Mouse (Mus musculus): Measurements from ENCODE around the gene Adarb1. TPM values are rescaled to one million over a fixed set of nuclear protein-coding genes. Genes with fewer than 3 reads are reported as not detected.
"Not testable (repeated sequence)": the region's sequence is repeated elsewhere in the genome, so short reads cannot be mapped to it uniquely, and the experiment has no call there.

Adarb1 gene
- total RNA-seq, 2 experiments from 2014 or later = 0.28 to 3.9 TPM

- no peak for ATAC-seq (replicated peaks; ENCODE audit: low FRiP score, low TSS enrichment, poor library complexity, severe bottlenecking)
Measured at GRCm38 (mm10) chr10:77288639-77289195, 129.4 kb downstream of the Adarb1 start.

GRCm38 (mm10) chr10:77287626-77288025 is 130.4 kb downstream of the Adarb1 start:
- no peak for ATAC-seq (replicated peaks; ENCODE audit: low FRiP score, low TSS enrichment, poor library complexity, severe bottlenecking)

- no peak for ATAC-seq (replicated peaks; ENCODE audit: low FRiP score, low TSS enrichment, poor library complexity, severe bottlenecking)
Measured at GRCm38 (mm10) chr10:77284832-77285231, 133.2 kb downstream of the Adarb1 start.

- ATAC-seq (replicated peaks; ENCODE audit: low FRiP score, low TSS enrichment, poor library complexity, severe bottlenecking) = peak; percentile 80
Measured at GRCm38 (mm10) chr10:77282822-77283221, 135.2 kb downstream of the Adarb1 start.

- not testable (repeated sequence) for ATAC-seq (replicated peaks; ENCODE audit: low FRiP score, low TSS enrichment, poor library complexity, severe bottlenecking)
Measured at GRCm38 (mm10) chr10:77282085-77282484, 136.0 kb downstream of the Adarb1 start.

GRCm38 (mm10) chr10:77273798-77274197 is 144.3 kb downstream of the Adarb1 start:
- no peak for ATAC-seq (replicated peaks; ENCODE audit: low FRiP score, low TSS enrichment, poor library complexity, severe bottlenecking)

GRCm38 (mm10) chr10:77272980-77273730 is 144.9 kb downstream of the Adarb1 start:
- ATAC-seq (replicated peaks; ENCODE audit: low FRiP score, low TSS enrichment, poor library complexity, severe bottlenecking) = no peak

GRCm38 (mm10) chr10:77269129-77269528 is 148.9 kb downstream of the Adarb1 start:
- no peak for ATAC-seq (replicated peaks; ENCODE audit: low FRiP score, low TSS enrichment, poor library complexity, severe bottlenecking)

- ATAC-seq (replicated peaks; ENCODE audit: low FRiP score, low TSS enrichment, poor library complexity, severe bottlenecking) = no peak
Measured at GRCm38 (mm10) chr10:77267027-77267426, 151.0 kb downstream of the Adarb1 start.

GRCm38 (mm10) chr10:77266281-77266680 is 151.8 kb downstream of the Adarb1 start:
- ATAC-seq (replicated peaks; ENCODE audit: low FRiP score, low TSS enrichment, poor library complexity, severe bottlenecking) = no peak

- ATAC-seq (replicated peaks; ENCODE audit: low FRiP score, low TSS enrichment, poor library complexity, severe bottlenecking) = no peak
Measured at GRCm38 (mm10) chr10:77260166-77260875, 157.7 kb downstream of the Adarb1 start.

GRCm38 (mm10) chr10:77258704-77259621 is 159.1 kb downstream of the Adarb1 start, which contains the start of gene Pofut2:
Gene Pofut2, plus strand, starts transcription at chr10:77259218.
- peak; percentile 98 for ATAC-seq (replicated peaks; ENCODE audit: low FRiP score, low TSS enrichment, poor library complexity, severe bottlenecking)

GRCm38 (mm10) chr10:77258041-77258590 is 160.0 kb downstream of the Adarb1 start:
- ATAC-seq (replicated peaks; ENCODE audit: low FRiP score, low TSS enrichment, poor library complexity, severe bottlenecking) = no peak

- no peak for ATAC-seq (replicated peaks; ENCODE audit: low FRiP score, low TSS enrichment, poor library complexity, severe bottlenecking)
Measured at GRCm38 (mm10) chr10:77255676-77256075, 162.4 kb downstream of the Adarb1 start.

GRCm38 (mm10) chr10:77255231-77255630 is 162.8 kb downstream of the Adarb1 start:
- no peak for ATAC-seq (replicated peaks; ENCODE audit: low FRiP score, low TSS enrichment, poor library complexity, severe bottlenecking)

GRCm38 (mm10) chr10:77252790-77253189 is 165.3 kb downstream of the Adarb1 start:
- ATAC-seq (replicated peaks; ENCODE audit: low FRiP score, low TSS enrichment, poor library complexity, severe bottlenecking) = peak; percentile 72

GRCm38 (mm10) chr10:77251784-77252539 is 166.1 kb downstream of the Adarb1 start:
- peak; percentile 24; the same call in 1 of the 2 replicates for ATAC-seq (replicated peaks; ENCODE audit: low FRiP score, low TSS enrichment, poor library complexity, severe bottlenecking)

GRCm38 (mm10) chr10:77251223-77251783 is 166.8 kb downstream of the Adarb1 start:
- ATAC-seq (replicated peaks; ENCODE audit: low FRiP score, low TSS enrichment, poor library complexity, severe bottlenecking) = no peak

All from megakaryocyte-erythroid progenitor cell, adult 5-6 weeks (primary cell).